Mouse (Mus musculus): ENCODE results near the gene Itga5. TPM values are rescaled to one million over a fixed set of nuclear protein-coding genes. Genes with fewer than 3 reads are reported as not detected.
"Not testable (repeated sequence)": the region's sequence is repeated elsewhere in the genome, so short reads cannot be mapped to it uniquely, and the experiment has no call there.

The Itga5 gene
- total RNA-seq (2021) = 10 to 100 TPM in 1 of 2 experiments, 1 to 10 TPM in 1; 9.5 to 15.2 TPM
- long read RNA-seq, experiment 1, full-length matches to known transcripts = 1 of 9 reads
- long read RNA-seq, experiment 1, partial matches to known transcripts = 8 of 9 reads
- long read RNA-seq, experiment 1, other reads (novel, unspliced or antisense) = 0 of 9 reads
- long read RNA-seq, experiment 2, full-length matches to known transcripts = 4 of 13 reads
- long read RNA-seq, experiment 2, partial matches to known transcripts = 9 of 13 reads
- long read RNA-seq, experiment 2, other reads (novel, unspliced or antisense) = 0 of 13 reads

- DNase-seq = peak; percentile 84
Observed at GRCm38 (mm10) chr15:103366376-103367149, at the start of gene Itga5. Itga5 (minus strand) TSS chr15:103366763.

DNA sequence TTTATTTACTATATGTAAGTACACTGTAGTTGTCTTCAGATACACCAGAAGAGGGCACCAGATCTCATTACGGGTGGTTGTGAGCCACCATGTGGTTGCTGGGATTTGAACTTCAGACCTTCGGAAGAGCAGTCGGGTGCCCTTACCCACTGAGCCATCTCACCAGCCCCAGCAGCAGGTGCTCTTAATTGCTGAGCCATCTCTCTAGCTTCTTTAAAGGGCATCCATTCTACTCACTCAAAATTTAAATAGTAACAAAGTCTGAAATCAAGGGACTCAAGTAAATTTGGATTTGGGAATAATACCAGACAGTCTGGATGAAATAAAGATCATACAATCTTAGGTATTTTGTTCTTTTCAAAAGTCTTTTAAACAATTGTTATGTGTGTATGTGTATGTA is 39.0 kb upstream of the Itga5 start:
- DNase-seq = not testable (repeated sequence)

DNA sequence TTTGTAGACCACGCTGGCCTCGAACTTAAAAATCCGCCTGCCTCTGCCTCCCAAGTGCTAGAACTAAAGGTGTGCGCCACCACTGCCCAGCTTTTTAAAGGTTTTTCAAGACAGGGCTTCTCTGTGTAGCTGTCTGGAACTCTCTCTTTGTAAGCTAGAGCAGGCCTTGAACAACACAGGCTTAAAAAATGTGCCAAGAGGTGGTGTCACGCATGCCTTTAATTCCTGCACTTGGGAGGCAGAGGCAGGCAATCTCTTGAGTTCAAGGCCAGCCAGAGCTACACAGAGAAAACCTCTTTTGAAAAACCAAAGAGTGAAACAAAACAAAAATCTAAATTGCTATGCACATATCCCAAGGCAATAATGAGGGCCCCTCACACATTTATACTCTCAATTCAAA is 34.8 kb upstream of the Itga5 start:
- DNase-seq = no peak

DNA sequence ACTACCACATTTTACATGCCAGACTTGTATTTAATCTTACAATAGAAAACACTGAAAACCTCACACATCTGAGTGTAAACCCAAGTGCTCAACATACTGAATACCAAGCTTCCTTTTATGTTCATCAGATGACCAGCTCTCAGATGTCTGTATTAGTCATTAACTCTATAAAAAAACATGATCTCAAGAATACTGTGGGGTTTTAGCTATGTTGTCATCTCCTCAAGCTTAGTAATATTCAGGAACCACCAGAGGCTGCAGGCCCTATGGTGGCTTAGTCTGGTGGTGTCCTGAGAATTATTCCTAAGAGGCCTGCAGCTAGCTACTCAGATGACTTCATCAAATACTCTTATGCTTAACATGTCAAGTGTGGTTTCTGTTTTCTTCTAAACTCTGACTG is 27.0 kb upstream of the Itga5 start:
- no peak for DNase-seq

GRCm38 (mm10) chr15:103388556-103389145 is 22.1 kb upstream of the Itga5 start:
- no peak for DNase-seq

- peak; percentile 44 for DNase-seq
Observed at GRCm38 (mm10) chr15:103383771-103384488, 17.4 kb upstream of the Itga5 start.

DNA sequence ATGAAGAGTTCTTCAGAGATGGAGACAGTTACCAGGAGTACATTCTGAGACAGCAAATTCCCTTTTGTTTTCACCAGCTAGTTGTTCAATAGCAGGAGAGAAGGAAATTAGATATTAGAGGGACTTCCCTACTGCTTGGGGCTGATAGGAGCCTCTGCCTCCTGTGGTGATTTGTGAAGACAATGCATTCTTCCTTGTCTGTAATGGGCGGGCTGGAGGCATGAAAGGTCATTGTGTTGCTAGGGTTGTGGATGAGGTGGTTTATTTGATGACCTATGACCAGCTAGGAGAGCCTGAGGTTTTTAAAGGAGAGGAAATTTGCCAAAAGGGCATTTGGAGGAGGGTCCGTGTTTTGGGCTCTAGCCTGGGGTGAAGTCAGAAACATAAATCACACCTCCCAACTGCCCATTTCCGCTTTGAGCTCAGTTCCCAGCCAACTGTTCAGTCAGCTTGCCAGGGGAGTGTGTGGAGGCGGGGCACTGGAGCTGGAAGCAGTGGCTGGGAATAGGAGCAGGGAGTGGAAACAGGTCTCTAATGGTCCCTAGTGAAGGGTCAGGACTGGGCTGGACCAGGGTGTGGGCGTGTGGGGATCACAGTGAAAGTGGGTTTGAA is 16.3 kb upstream of the Itga5 start:
- DNase-seq = peak; percentile 47

DNA sequence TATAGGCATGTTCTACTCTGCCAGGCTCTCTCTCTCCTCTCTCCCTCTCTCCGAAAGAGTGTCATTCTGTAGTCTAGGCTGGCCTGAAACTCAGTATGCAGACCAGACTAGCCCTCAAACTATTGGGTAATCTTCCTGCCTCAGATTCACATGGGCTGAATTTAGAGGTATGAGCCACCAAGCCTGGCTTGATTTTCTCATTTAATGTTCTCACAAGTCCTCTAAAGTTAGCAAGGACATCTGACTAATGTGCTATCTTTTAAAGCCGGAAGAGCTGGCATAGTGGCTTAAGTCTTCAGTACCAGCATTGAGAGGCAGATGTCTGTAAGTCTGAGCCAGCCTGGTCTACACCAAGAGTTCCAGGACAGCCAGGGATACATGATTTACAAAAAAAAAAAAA is 15.5 kb upstream of the Itga5 start:
- no peak for DNase-seq

DNA sequence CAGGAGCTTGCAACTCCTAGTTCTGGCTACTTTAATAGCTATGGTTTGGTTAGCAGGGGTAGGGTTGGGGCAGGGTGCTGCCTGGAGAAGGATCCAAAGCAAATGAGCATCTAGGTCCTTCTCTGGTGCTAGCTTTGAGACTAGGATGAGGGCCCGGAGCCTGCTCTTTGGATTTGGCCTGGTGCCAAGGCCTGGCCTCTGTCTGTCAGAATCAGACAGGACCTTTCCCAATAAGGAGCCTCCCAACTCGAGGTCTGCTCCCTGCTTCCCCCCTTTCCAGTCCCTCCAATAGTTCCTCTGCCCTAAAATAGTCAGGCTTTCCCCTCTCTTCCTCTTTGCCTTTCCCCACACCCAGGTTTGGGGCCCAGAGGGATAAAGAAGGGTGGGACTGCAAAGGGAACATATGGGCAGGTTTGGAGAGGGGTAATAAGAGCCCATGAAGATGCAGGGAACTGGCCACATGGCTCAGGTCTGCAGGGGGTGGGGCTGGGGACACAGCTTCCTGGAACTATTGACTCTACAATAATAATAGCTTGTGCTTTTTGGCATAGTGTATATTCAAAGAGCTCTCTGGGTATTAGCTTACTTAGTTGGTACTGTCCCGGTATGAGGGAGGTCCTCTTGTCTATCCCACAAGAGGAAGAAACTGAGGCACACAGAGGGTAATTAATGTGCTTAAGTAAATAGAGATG is 12.2 kb upstream of the Itga5 start:
- DNase-seq = no peak

DNA sequence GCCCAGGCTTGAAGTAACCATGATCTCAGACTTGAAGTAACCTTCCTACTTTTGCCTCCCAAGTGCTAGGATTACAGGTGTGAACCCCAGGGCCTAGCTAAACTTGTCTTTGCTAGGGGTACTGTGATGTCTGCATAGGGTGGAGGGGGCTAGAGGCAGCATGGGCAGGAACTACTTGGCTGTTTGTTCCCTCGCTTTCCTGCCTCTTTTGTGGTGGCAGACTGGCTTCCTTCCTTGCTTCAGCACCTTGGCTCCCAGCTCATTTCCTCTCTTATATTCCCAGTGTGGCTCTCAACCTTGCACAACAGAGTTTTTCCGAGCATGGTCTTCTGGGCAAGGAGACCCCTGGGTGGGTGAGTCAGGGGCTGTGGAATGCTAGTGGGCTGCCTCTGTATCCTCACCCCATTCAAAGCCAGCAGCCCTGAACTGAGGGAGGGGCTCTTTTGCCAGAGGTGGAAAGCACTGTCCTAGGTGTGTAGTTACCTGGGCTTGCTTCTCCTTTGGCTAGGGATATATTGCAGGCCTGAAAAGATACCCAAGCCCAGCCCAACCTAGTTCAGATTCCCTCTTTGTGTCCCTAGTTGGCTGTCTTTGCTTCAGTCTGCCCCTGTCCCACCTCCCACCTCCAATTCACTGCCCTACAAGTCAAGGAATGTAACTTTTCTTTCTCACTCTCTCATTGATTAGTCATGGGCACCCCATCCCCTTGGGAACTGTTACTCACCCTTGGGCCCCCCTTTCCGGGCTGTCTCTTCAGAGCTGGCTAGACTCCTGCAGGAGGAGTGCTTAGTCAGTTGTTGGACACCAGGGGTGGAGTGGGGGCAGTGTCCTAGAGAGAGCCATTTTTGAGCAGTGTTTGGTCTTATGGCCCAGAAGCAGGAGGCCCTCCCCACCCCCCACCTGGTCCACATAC is 11.4 kb upstream of the Itga5 start:
- peak; percentile 19 for DNase-seq

DNA sequence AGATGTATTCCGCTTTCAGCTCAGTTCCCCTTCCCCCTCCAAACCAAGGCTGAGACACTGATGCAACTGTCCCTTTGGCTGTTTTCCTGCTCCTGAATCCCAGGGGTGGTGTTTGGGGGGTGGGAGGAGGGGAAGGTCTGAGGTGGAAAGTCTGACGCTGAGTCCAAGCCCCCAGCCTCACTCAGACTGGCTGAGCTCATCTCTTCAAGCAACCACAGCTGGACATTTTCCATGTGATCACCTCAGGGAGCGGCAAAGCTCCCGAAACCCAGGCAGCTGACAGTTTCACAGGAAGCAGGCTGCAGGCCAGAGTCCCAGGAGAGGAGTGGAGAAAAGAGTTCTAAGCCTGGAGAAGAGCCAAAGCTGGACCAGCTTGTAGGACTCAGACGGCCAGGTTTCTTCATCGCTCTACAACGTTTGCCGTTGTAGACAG is 10.3 kb upstream of the Itga5 start:
- peak; percentile 42 for DNase-seq

GRCm38 (mm10) chr15:103375112-103375800 is 8.7 kb upstream of the Itga5 start:
- no peak for DNase-seq

DNA sequence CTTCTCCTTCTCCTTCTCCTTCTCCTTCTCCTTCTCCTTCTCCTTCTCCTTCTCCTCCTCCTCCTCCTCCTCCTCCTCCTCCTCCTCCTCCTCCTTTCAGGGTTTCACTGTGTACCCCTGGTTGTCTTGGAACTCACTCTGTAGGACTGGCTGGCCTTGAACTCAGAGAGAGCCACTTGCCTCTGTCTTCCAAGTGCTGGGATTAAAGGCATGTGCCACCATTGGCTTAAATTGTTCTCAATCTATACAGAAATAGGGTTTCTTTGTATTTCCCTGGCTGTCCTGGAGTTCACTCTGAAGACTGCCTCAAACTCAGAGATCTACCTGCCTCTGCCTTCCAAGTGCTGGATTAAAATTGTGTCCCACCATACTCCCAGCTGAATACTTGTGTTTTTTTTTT is 5.9 kb upstream of the Itga5 start:
- no peak for DNase-seq

- DNase-seq = no peak
Observed at GRCm38 (mm10) chr15:103371741-103372140, 5.2 kb upstream of the Itga5 start.

- DNase-seq = peak; percentile 66
Observed at GRCm38 (mm10) chr15:103371208-103371607, 4.6 kb upstream of the Itga5 start.

DNA sequence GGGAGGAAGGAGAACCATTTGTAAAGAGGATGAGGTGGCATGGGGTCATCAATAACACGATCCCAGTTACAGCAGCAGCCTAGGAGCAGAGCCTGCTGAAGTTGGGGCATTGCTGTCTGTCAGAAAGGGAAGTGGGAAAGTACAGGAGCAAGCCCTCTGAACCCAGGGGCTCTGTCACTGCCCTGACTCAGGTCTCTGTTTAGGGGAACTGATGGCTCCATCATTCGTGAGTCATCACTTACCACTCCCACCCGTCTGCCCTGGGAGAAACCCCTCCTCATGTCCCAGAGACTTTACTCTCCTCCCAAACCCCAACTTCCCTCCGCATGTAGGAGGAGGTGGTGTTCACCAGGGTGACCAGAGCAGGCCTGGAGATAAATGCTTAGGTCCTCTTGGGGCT is 3.9 kb upstream of the Itga5 start:
- DNase-seq = no peak

GRCm38 (mm10) chr15:103369123-103369522 is 2.6 kb upstream of the Itga5 start:
- DNase-seq = no peak

GRCm38 (mm10) chr15:103368179-103368940 is 1.8 kb upstream of the Itga5 start:
- DNase-seq = peak; percentile 57
